Mouse (Mus musculus) embryonic fibroblast, embryonic 13.5 days (primary cell): ENCODE data around the gene Lyrm1.

Experiments used
- CTCF ChIP-seq: IDR thresholded peaks from 2 replicates; pipeline ENCODE4 v1.5.1; 2011; ENCODE audit warnings: mild to moderate bottlenecking, control low read depth, low read length, moderate library complexity, borderline replicate concordance; ENCODE audit not compliant: insufficient read depth
- POLR2A ChIP-seq: IDR thresholded peaks from 2 replicates; pipeline ENCODE4 v1.6.1; 2011; ENCODE audit warnings: low read depth, mild to moderate bottlenecking, control low read depth, low read length, moderate library complexity

DNA sequence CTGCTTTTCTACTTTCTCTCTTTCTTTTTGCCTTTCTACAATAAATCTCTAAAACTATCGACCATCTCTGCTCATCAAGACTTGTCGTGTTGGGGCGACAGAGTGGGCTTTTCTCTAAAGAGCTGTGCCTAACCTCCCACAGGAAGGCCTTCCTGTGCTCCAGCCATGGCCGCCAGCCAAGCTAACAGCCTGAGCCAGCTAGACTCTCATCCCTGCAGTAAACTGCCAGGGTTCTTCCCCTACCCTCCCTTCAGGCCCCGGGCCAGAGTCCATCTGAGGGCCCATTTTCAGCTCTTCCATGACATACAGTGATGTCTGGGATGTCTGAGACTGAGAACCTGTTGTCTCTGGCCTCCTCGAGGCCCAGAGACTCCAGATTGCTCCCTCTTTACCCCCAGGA is 80.6 kb downstream of the Lyrm1 start:
- TF ChIP-seq CTCF (no peak), POLR2A (no peak)
